Mouse (Mus musculus) ES-E14 (cell line): ENCODE measurements around the gene Zfpm1.

Experiments
- CHD2 ChIP-seq: IDR thresholded peaks from 2 replicates; pipeline ENCODE4 v1.6.1; 2014; ENCODE audit warnings: mild to moderate bottlenecking, low read depth, low read length, inconsistent platforms
- HCFC1 ChIP-seq: IDR thresholded peaks from 2 replicates; pipeline ENCODE4 v1.6.1; 2012; ENCODE audit warnings: low read length, inconsistent platforms, borderline replicate concordance; ENCODE audit not compliant: insufficient read depth
- MAFK ChIP-seq: IDR thresholded peaks from 2 replicates; pipeline ENCODE4 v1.6.1; 2014; ENCODE audit warnings: mild to moderate bottlenecking, low read depth, low read length, inconsistent platforms; ENCODE audit not compliant: insufficient read depth
- ZC3H11A ChIP-seq: IDR thresholded peaks from 2 replicates; pipeline ENCODE4 v1.6.1; 2012; ENCODE audit warnings: low read depth, mild to moderate bottlenecking, inconsistent platforms, low read length, borderline replicate concordance
- ZNF384 ChIP-seq: IDR thresholded peaks from 2 replicates; pipeline ENCODE4 v1.6.1; 2012; ENCODE audit warnings: low read depth, low read length, inconsistent platforms

GRCm38 (mm10) chr8:122319708-122320075 is 37.8 kb downstream of the Zfpm1 start:
- TF ChIP-seq CHD2 (no peak), ZNF384 (no peak), ZC3H11A (no peak), HCFC1 (no peak), MAFK (no peak)
